Mouse (Mus musculus) liver, adult 2 months (tissue): ENCODE data around the gene Elof1.

ENCODE experiments used
- CTCF ChIP-seq: fragments of 200-500 bp; IDR thresholded peaks from 2 replicates; pipeline ENCODE4 v1.5.1; 2011; ENCODE audit warnings: low read depth, low read length, control low read depth
- POLR2A ChIP-seq: fragments of 200-500 bp; IDR thresholded peaks from 2 replicates; pipeline ENCODE4 v1.6.1; 2011; ENCODE audit warnings: low read length, control low read depth; ENCODE audit not compliant: insufficient read depth; ENCODE audit errors: extremely low read depth

GRCm38 (mm10) chr9:22089281-22089680 lies 27.7 kb downstream of the Elof1 start:
- TF ChIP-seq POLR2A: no peak
- no peak for TF ChIP-seq CTCF
